Mouse (Mus musculus) ovary, postnatal 10 days (tissue): ENCODE measurements around the gene Mtf2.
"Not testable (repeated sequence)": the region's sequence is repeated elsewhere in the genome, so short reads cannot be mapped to it uniquely, and the experiment has no call there.

Source experiments
- DNase-seq: peaks from one replicate; pipeline ENCODE4 v3.0.0; 2022; ENCODE audit warnings: low spot score

Gene Mtf2

DNA sequence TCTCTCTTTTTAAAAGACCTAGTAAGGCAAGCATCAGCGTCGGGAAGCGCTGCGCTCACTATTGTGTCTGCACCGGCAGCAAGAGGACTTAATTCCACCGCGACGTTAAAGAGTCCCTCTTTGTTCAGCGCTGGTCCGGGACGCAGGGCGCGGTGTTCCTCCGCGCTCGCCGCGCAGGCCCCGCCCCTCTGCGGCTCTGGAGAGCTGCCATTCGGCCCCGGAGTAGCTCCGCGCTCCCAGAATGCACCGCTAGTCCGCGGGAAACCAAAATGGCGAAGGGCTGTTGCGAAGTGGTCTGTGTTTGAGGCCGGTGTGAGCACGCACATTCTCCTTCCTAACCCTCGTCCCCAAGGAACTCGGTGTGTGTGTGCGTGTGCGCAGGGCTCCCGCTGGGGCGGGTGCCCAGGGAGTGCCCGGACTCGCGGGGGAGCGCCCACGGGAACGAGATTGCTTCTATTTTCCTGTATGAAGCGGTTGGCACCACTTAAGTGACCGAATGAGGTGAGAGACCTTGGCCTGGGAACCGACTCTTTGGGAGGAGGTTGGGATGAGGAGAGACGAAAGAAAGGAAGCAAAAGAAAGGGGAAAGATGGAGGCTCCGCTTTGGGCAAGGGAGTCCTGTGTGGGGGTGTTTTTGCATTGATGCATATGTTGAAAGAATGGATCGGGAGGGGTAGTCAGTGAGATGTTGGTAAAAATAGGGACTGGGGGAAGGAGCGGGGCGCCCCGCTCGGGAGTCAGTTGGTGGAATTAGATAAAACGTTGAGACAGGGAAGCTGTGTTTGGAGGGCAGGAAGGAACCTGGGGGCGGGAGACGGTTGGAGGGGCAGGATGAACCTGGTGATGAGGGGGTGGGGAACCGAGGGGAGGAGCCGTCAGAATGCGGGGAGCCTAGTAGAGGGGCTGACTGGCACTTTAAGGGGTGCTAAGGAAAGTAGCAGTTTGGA, at the start of gene Mtf2:
Mtf2 (plus strand) TSS at position 210 of the 947 bp plus-strand sequence.
- DNase-seq = peak; percentile 92

DNA sequence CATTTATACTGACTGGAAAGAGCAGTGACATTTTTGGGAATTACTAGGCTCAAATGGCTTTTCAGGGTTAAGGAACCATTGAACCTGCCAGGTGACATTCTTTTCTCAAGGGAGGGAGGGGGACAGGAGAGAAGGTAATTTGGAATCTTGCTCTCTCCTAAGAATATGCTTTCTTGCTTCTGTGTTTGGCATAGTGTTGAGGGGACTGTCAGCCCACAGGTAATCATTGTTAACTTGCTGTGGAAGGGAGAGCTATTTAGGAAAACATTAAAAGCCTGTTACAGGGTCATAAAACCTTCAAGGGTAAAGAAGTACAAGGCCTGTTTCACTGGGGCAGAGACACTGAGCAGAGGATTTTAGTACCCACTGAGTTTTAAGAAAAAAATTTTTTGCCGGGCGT, 48.2 kb upstream of the Mtf2 start:
- no peak for DNase-seq

DNA sequence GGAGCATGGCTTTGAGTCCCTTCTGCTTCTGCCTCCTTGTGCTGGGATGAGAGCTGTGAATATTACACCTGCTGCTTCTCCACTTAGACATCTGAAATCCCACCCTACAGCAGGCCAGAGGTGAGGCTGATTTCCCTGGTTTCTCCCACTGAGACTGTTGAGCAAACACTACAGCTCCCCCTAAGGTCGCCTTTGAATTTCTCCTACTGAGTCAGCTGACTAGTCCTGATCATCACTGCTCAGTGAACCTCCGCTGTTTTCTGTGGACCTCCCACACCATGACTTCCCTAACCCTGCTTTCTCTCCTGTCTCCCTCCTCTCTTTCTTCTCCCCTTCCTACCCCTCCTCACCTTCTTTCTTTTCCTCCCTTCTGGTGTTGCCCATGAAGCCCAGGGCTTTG, 46.1 kb upstream of the Mtf2 start:
- no peak for DNase-seq

DNA sequence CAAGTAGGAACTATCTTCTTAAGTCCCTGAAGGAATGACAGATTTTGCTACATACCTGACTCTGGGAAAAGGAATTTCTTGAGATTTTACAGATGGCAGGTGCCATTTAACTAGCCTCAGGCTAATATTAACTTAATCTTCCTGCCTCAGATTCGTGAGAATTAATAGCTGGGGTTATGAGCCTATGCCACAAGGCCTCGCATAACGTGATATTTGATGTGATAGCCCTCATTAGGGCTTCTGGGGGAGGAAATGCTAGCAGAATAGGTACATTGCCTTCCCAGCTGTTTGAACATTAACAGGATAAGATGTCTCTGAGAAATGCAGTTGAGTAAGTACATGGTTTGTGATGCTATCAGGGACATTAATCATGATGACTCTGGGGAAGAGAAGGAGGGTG, 44.1 kb upstream of the Mtf2 start:
- DNase-seq = no peak

DNA sequence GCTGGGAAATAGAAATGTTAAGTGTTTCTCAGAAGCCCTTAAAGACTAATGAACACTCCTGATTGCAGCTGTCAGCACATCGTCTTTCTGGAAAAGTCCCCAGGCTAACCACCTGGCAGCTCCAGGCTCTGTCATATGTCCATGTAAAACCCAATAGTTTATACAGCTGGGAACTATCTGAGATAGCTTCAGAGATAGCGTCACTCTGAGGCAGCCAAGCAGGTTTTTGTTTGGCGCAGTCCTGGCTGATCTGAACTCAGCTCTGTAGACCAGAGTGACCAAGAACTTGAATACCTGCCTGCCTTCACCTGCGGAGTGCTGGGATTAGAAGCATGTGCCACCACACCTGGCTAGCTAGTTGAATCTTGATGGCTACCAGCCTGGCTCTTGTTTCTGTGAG, 37.2 kb upstream of the Mtf2 start:
- DNase-seq = no peak

DNA sequence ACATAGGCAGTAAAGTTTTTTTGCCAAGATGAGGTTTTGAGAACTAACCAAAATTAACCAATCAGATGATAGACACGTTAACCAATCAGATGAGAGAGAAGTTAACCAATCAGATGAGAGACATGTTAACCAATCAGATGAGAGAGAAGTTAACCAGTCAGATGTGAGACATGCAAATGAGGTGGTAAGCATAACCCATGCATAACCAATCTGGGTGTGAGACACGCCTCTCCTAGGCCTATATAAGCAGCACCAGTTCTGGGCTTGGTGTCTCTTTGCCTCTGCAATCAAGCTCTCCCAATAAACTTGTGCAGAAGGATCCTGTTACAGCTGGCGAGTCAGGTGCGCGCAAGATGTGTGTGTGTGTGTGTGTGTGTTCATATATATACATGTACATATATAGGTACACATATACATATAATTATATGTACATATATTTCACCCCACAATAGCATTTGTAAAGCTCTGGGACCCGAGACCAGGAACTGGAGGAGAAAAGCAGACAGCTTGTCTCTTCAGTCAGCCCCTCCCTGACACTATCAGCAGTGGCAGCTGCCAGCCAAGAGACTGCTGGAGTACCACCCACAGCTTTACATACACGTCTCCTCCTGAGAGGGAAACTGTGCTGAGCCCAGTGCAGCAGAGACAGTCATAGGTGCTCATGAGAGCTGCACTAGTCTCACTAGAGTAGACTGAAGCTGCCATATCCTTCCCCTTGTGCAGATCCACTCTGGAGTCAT, 36.5 kb upstream of the Mtf2 start:
- not testable (repeated sequence) for DNase-seq

DNA sequence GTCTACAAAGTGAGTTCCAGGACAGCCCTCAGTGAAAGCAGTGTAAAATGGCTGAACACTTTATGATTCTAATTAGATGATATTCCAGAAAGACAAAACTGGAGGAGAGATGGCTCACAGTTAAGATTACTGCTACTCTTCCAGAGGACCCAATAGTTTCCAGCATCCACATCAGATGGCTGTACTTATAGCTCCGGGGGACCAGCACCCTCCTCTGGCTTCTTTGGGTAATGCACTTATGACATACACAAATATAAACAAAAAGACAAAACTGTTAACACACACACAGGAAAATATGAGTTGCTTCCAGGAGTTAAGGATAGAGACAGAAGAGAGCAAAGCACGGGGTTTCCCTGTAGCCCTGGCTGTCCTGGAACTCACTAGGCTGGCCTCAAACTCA, 35.5 kb upstream of the Mtf2 start:
- DNase-seq = no peak

DNA sequence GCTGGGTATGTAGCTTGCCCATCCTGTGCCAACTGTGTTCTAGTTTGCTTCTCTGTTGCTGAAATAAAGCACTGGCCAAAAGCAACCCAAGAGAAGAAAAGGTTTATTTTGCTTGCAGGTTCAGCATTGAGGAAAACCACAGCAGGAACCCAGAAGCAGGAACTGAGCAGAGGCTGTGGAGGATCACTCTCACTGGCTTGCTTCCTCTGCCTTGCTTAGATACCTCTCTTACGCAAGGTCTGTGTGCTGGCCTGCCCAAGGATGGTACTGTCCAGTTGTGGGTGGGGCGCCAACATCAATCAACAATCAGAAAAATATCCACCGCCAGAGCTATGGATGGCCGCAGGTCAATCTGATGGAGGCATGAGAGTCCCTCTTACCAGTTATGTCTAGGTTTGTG, 34.2 kb upstream of the Mtf2 start:
- DNase-seq = no peak

DNA sequence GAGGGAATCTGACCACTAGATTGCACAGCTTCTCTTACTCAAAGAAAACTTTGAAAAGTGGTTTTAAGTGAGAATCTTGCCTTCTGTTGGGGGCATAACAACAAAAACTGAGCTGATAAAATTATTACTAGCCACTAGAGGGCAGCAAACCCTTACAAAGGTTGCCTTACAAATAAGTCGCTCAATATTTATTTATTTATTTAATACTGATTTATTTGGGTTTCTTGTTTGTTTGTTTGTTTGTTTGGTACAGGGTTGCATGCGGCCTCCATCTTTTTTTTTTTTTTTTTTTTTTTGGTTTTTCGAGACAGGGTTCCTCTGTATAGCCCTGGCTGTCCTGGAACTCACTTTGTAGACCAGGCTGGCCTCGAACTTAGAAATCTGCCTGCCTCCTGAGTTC, 31.3 kb upstream of the Mtf2 start:
- DNase-seq = no peak

DNA sequence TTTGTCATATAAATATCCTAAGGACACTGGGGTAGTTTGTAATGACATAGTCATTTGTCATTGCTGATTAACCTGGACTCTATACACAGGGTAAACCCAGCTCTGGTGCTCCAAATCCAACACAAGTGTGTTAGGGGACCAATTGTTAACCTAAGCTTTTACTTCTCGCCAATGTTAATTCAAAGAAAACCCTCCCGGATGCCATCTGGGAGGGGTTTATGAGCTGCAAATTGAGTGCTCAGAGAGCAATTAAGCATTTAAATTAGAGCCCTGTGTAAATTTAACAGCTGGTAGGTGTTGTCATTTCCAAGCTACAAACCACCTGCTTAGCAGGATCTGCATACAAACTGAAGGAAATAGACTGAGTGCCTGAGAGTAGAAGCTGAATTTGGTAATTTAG, 30.0 kb upstream of the Mtf2 start:
- DNase-seq = no peak

DNA sequence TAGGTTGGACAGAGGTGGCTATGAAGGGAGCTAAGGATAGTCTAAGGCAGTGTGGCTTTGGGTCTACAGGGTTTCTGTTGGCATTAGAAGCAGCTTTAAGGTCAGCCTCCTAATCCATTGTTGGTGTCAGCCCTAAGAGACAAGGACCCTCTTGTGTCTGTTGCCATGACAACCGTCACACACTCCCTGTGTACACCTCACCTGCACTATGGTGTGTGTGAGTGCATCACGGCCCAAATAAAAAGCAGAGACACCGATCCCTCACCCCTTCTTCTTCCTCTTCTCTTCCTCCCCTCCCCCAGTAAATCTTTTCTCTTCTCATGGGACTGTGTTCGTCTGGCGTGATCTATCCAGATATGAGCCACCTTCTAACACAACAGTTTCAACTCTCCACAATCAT, 23.4 kb upstream of the Mtf2 start:
- no peak for DNase-seq

DNA sequence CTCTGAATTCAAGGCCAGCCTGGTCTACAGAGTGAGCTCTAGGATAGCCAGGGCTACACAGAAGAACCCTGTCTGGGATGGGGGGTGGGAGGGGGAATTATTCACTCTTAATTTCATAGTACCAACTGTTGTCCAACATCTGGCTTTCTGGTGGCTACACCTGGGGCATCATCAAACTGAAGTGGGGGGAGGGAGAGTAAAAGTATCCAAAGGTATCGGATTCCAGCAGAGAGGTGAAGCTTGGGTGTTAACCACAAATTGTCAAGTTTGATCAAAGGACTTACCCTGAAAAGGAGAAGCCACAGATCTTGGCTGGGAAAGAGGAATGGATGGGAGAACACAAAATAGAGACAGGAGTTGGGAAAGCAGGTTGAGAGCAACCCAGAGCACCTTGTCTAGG, 21.6 kb upstream of the Mtf2 start:
- no peak for DNase-seq

DNA sequence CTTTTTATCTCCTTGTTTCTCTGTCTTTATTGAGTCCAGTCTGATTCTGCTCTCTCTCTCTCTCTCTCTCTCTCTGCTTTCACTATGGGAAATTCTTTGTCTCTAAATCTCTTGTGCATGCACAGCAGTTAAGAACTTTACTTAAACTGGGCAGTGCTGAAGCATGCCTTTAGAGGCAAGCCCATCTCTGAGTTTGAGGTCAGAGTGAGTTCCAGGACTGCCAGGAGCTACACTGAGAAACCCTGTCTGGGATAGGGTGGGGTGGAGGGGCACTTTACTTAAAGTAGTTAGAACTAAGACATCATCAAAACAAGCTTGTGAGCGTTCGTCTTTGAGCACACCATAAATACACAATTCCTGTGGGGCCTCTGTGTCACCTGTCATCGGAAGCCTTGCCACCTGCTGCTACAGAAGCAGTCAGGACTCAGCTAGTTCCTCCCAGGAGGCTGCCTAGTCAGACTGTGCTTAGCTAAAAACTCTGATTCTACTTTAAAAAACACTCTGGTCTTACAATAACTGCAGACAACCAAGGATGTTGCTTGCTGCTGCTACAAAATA, 15.7 kb upstream of the Mtf2 start:
- no peak for DNase-seq

DNA sequence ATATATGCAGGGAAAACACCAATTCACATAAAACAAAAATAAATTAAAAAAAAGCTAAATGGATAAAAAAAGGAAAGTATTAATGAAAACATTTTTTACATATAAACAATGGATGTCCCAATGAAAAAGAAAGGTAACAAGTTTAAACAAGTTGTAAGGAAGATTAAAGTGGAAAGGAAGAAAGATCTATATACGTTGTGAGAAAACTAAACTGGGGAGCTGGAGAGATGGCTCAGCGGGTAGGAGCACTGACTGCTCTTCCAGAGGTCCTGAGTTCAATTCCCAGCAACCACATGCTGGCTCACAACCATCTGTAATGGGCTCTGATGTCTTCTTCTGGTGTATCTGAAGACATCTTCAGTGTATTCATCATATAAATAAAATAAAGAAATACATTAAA, 14.4 kb upstream of the Mtf2 start:
- no peak for DNase-seq

DNA sequence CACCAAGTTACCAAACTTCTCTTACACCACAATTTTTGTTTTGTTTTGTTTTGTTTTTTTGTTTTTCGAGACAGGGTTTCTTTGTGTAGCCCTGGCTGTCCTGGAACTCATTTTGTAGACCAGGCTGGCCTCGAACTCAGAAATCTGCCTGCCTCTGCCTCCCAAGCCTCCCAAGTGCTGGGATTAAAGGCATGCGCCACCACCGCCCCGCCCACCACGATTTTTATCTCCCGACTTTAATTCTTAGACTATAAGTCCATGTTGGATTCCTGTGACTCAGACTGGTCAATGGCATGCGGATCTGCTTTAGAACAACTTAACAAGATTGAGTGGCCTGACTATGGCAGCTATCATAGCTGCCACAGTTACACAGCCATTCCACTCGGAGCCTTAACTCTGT, 13.7 kb upstream of the Mtf2 start:
- DNase-seq = not testable (repeated sequence)

DNA sequence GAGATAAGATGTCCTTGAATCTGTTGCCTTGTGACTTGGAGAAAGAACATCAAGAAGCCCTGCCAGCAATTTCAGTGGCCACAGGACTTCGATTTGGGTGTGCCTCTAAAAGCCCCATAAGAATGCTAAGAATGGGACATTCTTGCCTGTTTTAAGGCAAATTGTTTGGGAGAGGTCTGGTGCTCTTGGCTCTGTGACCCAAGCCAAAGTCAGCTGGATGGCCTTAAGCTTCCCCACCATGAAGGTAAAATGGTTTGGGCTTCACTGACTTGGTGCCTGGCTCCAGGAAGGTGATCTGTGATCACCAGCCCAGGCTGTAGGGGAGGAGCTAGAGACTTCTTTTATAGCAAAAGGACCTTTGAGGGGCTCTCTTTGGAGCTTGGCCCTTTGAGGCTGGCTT, 13.3 kb upstream of the Mtf2 start:
- DNase-seq = no peak

DNA sequence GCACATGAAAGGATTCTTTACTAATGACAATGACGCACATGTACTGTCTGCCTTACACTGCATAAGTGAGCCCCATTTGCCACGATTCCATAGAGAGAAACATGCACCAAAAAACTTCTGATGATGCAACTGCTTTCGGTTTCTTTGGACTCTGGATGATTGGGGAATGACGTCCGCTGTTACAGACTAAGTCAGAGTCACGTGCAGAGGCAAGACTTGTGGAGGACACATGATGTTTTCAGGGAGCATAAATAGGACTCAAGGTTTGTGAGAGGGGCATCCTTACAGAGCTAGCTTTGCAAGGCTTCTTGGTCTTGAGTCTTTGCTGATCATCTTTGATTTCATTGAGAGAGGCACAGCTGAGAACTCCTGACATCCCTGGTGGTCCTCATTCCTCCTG, 11.9 kb upstream of the Mtf2 start:
- no peak for DNase-seq

DNA sequence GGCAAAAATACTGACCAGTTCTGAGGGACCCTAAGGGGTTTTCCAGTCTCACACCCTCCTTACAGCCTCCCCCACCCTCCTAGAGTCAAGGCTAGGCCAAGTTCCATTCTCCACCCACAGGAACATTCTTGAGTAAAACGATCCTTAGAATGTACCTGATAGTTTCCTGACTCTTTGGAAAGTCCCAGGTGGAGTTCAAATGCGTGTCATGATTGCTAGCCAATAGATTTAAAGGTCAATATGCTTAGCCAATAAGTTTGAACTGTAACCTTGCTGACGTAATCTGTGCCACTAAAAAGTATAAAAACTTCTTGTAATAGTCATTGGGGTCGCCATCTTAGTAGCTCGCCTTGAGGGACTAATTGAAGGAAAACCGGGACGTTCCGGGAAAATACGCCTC, 5.1 kb upstream of the Mtf2 start:
- no peak for DNase-seq

DNA sequence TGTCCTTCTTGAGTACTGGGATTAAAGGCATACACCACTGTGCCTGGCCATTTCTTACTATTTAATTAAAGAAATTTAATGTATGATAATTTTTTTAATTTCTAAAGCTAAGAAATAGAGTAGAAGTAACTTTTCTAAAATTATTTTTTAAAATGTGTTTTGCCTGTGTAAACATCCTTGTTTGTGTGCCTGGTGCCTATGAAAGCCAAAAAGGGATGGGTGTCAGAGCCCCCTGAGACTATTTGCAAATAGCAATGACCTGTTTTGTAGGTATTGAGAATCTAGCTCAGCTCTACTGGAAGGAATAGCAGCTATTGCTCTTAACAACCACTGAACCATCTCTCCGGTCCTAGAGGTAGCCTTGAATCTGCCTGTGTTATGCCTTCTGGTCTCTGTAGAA, 6.8 kb downstream of the Mtf2 start:
- DNase-seq = no peak

DNA sequence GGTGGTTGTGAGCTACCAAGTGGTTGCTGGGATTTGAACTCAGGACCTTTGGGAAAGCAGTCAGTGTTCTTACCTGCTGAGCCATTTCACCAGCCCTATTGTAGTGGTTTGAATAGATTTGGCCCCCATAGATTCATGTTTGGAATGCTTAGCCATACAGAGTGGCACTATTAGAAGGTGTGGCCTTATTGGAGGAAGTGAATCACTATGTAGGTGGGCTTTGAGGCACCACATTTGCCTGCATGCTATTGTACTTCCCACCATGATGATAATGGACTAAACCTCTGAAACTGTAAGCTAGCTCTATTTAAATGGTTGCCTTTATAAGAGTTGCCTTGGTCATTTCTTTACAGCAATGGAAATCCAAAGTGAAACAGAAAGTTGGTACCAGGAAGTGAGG, 10.8 kb downstream of the Mtf2 start:
- DNase-seq = no peak

DNA sequence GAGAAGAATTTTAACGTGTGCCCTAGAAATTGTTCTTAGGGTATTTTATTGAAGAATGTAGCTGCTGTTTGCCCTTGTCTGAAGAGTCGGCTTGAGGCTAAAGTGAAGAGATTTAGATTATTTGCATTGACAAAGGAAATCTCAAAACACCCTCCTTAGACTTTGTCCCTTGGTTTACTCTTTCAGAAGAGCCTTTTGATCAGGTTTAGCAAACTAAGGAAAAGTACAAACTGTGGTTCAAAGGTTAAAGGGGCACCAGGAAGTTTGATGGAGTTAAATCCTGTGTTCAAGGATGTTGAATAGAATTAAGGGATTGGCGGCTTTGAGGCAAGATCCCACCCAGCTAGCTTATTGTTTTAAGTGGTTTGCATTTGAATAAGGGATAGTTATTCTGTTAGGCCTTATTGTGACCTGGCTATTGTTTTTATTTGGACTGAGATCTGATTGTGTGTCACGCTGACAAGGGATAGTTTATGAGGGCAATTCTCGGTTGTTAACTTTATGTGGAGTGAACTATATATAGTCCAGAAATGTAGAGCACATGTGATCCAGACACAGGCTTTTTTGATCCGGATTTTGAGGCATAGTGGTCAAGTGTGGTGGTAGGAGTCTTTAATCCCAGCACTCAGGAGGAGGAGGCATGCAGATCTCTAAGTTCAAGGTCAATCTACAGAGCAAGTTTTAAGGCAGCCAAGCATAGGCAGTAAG, 11.5 kb downstream of the Mtf2 start:
- no peak for DNase-seq

DNA sequence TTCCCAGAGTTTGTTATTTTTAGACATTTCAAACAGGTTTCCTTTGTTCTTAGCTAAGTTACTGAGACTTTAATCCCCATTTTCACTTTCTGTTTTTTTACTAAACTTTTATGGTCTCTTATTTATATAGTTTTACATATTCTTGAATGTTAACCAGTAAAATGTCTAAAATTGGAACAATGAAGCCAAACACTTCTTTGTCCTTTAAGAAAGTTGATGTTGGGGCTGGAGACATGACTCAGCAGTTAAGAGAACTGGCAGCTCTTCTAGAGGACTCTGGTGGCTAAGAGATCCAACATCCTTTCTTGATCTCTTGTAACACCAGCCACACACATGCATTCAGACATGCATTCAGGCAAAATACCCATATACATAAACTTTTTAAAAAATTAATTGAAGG, 14.1 kb downstream of the Mtf2 start:
- DNase-seq = no peak

DNA sequence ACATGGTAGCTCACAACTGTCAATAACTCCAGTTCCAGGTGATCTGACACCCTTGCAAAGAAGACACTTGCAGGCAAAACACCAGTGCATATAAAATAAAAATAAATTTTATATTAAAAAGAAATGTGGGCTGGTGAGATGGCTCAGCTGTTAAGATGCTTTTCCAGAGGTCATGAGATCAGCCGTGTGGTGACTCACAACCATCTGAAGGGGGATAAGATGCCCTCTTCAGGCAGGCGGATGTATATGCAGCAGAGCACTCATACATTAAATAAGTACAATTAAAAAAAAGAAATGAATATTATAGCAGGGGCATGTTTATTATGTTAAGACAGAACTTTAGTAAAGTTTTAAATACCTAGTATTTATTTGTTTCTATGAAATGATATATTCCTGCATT, 16.9 kb downstream of the Mtf2 start:
- DNase-seq = no peak
